Comparison of ENCODE assay signal across 8 mouse cellular contexts in genomic region chr12:111966683-111967173, GRCm38 (mm10). TPM values are rescaled to one million over a fixed set of nuclear protein-coding genes. Genes with fewer than 3 reads are reported as not detected.
DNase-seq lines count a peak whose midpoint lies in the region; ATAC-seq and TF ChIP-seq lines count a peak whose summit lies in the region.

Gene Atp5mpl (minus strand): TSS chr12:111966977.

- H3K36me3 ChIP-seq in hindbrain, embryonic 10.5 days: peaks cover 26% of the 10 kb centered on the region
- peaks cover 6% of the 10 kb centered on the region; the same call in 1 of the 2 replicates for H3K36me3 ChIP-seq in lung, postnatal 0 days (ENCODE audit: insufficient read depth, low read length)

- no peaks in the 10 kb centered on the region for H3K27me3 ChIP-seq in hindbrain, embryonic 10.5 days (ENCODE audit: insufficient read depth, poor library complexity, severe bottlenecking)
- no peaks in the 10 kb centered on the region for H3K27me3 ChIP-seq in lung, postnatal 0 days (replicated peaks; ENCODE audit: insufficient read depth, low read length)

- peak within 1 kb of the TSS; percentile 97 for H3K4me3 ChIP-seq in hindbrain, embryonic 10.5 days
- H3K4me3 ChIP-seq in lung, postnatal 0 days (ENCODE audit: low read depth, low read length): peak within 1 kb of the TSS; percentile 93

- peak; percentile 89 for DNase-seq in MN1 (ENCODE audit: low spot score)
- peak; percentile 96 for DNase-seq in cerebellum, adult 9-10 months
- DNase-seq in hindbrain, embryonic 10.5 days (ENCODE audit: low spot score): peak; percentile 98
- DNase-seq in layer of hippocampus, adult 9-11 months: peak; percentile 93
- DNase-seq in lung, postnatal 0 days (ENCODE audit: low spot score): peak; percentile 96
- peak; percentile 97 for DNase-seq in ovary, postnatal 14 days (ENCODE audit: low spot score)
- DNase-seq in thymus, postnatal 14 days: peak; percentile 96

- TF ChIP-seq EP300 in lung, postnatal 0 days (IDR thresholded peaks at IDR 0.05): no peak

- H3K4me2 ChIP-seq in lung, postnatal 0 days (replicated peaks; ENCODE audit: low read depth, low read length): peak within 1 kb of the TSS; percentile 72

- ATAC-seq in frontal cortex, adult (ENCODE audit: low TSS enrichment): peak; percentile 96
- peak; percentile 96 for ATAC-seq in lung, postnatal 0 days

- peak within 1 kb of the TSS; percentile 89 for H3K9ac ChIP-seq in lung, postnatal 0 days (replicated peaks; ENCODE audit: low read depth)

- under 1% methylated on average over 37 of the region's 37 CpGs for WGBS in hindbrain, embryonic 10.5 days
- under 1% methylated on average over 37 of the region's 37 CpGs for WGBS in lung, postnatal 0 days

- peaks cover 14% of the 10 kb centered on the region for H3K4me1 ChIP-seq in hindbrain, embryonic 10.5 days (replicated peaks)
- peaks cover 10% of the 10 kb centered on the region for H3K4me1 ChIP-seq in lung, postnatal 0 days (ENCODE audit: insufficient read depth, low read depth, low read length)

- no peaks in the 10 kb centered on the region for H3K9me3 ChIP-seq in hindbrain, embryonic 10.5 days
- H3K9me3 ChIP-seq in lung, postnatal 0 days (ENCODE audit: low read length): no peaks in the 10 kb centered on the region

- H3K27ac ChIP-seq in hindbrain, embryonic 10.5 days: peak within 1 kb of the TSS; percentile 94
- H3K27ac ChIP-seq in lung, postnatal 0 days (ENCODE audit: low read length): peak within 1 kb of the TSS; percentile 64; the same call in 1 of the 2 replicates

- peak; percentile 96 for TF ChIP-seq CTCF in lung, postnatal 0 days (IDR thresholded peaks at IDR 0.05)

RNA-seq across cellular contexts. Expression of gene Atp5mpl, which starts in this region (rescaled TPM):
- 593 and 677 TPM in 2 replicates for polyA plus RNA-seq in hindbrain, embryonic 10.5 days (2016; fragmentation: Nextera tagmentation; extraction: Ambion mirVana)
- polyA plus RNA-seq in lung, postnatal 0 days (2015; fragmentation: Nextera tagmentation; extraction: Ambion mirVana): 400 and 463 TPM in 2 replicates

Comparison
In these comparisons a context has a peak if more than half of its experiments do, and no peak if none do; other contexts are left out.
1. Peak in every context shown above with its lines: DNase-seq, ATAC-seq, H3K4me3 ChIP-seq and H3K27ac ChIP-seq.